Mouse (Mus musculus) megakaryocyte, embryonic 14.5 days (primary cell): Measurements from ENCODE around the gene Nxpe5. TPM values are rescaled to one million over a fixed set of nuclear protein-coding genes. Genes with fewer than 3 reads are reported as not detected.
A peak's percentile ranks its signal among the peaks of the same experiment; 100 is the strongest.

Experiments used
- H3K27me3 ChIP-seq: replicated peaks from 2 replicates; pipeline ENCODE3; 2012; ENCODE audit warnings: inconsistent platforms
- H3K36me3 ChIP-seq: replicated peaks from 2 replicates; pipeline ENCODE3; 2012; ENCODE audit warnings: low read length, inconsistent platforms, mixed read lengths
- H3K4me1 ChIP-seq: 2 replicates; pipeline ENCODE4 v1.6.1; 2012; ENCODE audit warnings: inconsistent platforms
- H3K4me3 ChIP-seq: replicated peaks from 2 replicates; pipeline ENCODE3; 2012; ENCODE audit warnings: moderate library complexity, mild to moderate bottlenecking, inconsistent platforms
- H3K9me3 ChIP-seq: 2 replicates; pipeline ENCODE4 v1.6.1; 2012; ENCODE audit warnings: inconsistent platforms
- FLI1 ChIP-seq: IDR thresholded peaks from 2 replicates; pipeline ENCODE4 v1.6.1; 2012; ENCODE audit warnings: low read length, inconsistent platforms, mixed read lengths
- GATA1 ChIP-seq: IDR thresholded peaks from 3 replicates; pipeline ENCODE4 v1.6.1; 2012; ENCODE audit warnings: mixed read lengths, low read length, inconsistent platforms, borderline replicate concordance
- polyA plus RNA-seq: library from polyadenylated mRNA; stranded (reverse); fragments of >175 nt; gene quantifications from 2 replicates; pipeline ENCODE4 v1.2.3, GENCODE M21; 2012; ENCODE audit warnings: low replicate concordance; ENCODE audit not compliant: insufficient read depth

The Nxpe5 gene
- 0.40 TPM in 1 of 2 replicates, not detected in the other for polyA plus RNA-seq

- Histone ChIP-seq H3K4me3 (peak within 1 kb of the TSS; percentile 19), H3K9me3 (no peaks in the 10 kb centered on the region), H3K36me3 (no peaks in the 10 kb centered on the region), H3K27me3 (peaks cover 23% of the 10 kb centered on the region), H3K4me1 (peaks cover 55% of the 10 kb centered on the region)
- no peak for TF ChIP-seq GATA1
- no peak for TF ChIP-seq FLI1
These were observed at the start of gene Nxpe5 for GRCm38 (mm10) chr5:138225700-138226099. Nxpe5 (plus strand) TSS chr5:138225898.

GRCm38 (mm10) chr5:138186950-138187638 lies 38.6 kb upstream of the Nxpe5 start, which contains the start of the genes Taf6 and Cnpy4:
Taf6 (minus strand) TSS chr5:138187451.
Cnpy4 (plus strand) TSS chr5:138187485.
- TF ChIP-seq GATA1 (no peak), FLI1 (no peak)
- H3K4me3 ChIP-seq: peak within 1 kb of the TSS; percentile 99
- H3K4me1 ChIP-seq: peaks cover 24% of the 10 kb centered on the region
- H3K27me3 ChIP-seq: no peaks in the 10 kb centered on the region
- peaks cover 50% of the 10 kb centered on the region for H3K36me3 ChIP-seq
- no peaks in the 10 kb centered on the region for H3K9me3 ChIP-seq

- H3K4me3 ChIP-seq: peak overlapping the region; percentile 99
- H3K36me3 ChIP-seq: peaks cover 50% of the 10 kb centered on the region
- H3K4me1 ChIP-seq: peaks cover 24% of the 10 kb centered on the region
- no peaks in the 10 kb centered on the region for H3K9me3 ChIP-seq
- no peaks in the 10 kb centered on the region for H3K27me3 ChIP-seq
- TF ChIP-seq FLI1 (no peak), GATA1 (no peak)
These were observed 37.9 kb upstream of the Nxpe5 start for GRCm38 (mm10) chr5:138187661-138188306.

GRCm38 (mm10) chr5:138193771-138194727 lies 31.6 kb upstream of the Nxpe5 start, which contains the start of gene Mblac1:
Mblac1 (plus strand) TSS chr5:138194314.
- no peaks in the 10 kb centered on the region for H3K9me3 ChIP-seq
- TF ChIP-seq GATA1: no peak
- TF ChIP-seq FLI1: no peak
- H3K36me3 ChIP-seq: peaks cover 35% of the 10 kb centered on the region
- H3K4me3 ChIP-seq: peak within 1 kb of the TSS; percentile 97
- H3K4me1 ChIP-seq: peaks cover 29% of the 10 kb centered on the region
- H3K27me3 ChIP-seq: peaks cover 5% of the 10 kb centered on the region

DNA sequence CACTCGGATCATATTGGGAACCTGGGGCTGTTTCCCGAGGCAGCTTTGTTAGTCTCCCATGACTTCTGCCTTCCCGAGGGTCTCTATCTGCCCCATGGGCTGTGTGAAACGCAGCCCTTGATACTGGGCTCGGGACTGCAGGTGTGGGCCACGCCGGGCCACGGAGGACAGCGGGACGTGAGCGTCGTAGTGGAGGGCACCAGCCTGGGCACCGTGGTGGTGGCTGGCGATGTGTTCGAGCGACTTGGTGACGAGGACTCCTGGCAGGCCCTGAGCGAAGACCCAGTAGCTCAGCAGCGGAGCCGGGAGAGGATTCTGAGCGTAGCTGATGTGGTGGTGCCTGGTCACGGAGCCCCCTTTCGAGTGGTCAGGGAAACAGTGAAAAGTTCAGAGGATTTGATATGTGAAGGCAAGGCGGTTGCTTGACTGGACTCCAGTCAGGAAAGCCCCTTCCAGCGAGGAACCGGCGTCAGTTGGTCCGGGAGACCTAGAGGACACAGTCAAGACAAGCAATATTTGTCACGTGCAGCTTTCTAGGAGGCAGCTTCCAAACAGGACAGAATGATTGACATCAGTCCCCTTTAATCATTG lies 30.8 kb upstream of the Nxpe5 start:
- peaks cover 5% of the 10 kb centered on the region for H3K27me3 ChIP-seq
- H3K36me3 ChIP-seq: peaks cover 31% of the 10 kb centered on the region

DNA sequence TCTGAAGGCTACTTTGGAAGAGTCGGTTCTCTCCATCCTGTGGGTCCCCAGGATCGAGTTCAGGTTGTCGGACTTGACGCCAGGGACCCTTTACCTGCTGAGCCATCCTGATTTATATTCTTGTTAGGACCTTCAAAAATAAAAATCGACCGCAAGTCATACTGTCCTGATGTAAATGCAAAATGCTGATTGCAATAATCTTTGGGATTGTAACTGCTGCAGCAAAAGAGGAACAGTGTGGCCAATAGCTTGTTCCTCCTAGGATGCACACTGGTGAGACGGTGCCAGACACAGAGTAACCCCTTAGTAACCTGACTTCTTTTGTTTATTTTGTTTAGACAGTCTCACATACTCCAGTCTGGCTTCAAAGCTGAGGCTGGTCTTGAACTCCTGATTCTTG lies 30.2 kb upstream of the Nxpe5 start:
- no peaks in the 10 kb centered on the region for H3K9me3 ChIP-seq
- peaks cover 29% of the 10 kb centered on the region for H3K4me1 ChIP-seq
- no peak overlapping the region for H3K4me3 ChIP-seq
- peaks cover 5% of the 10 kb centered on the region for H3K27me3 ChIP-seq
- TF ChIP-seq FLI1 (no peak), GATA1 (no peak)
- H3K36me3 ChIP-seq: peaks cover 25% of the 10 kb centered on the region

More for the DNA sequence above, 30.8 kb upstream of the Nxpe5 start:
- Histone ChIP-seq H3K4me1 (peaks cover 29% of the 10 kb centered on the region), H3K9me3 (no peaks in the 10 kb centered on the region), H3K4me3 (peak overlapping the region; percentile 97)
- TF ChIP-seq FLI1 (no peak), GATA1 (no peak)

DNA sequence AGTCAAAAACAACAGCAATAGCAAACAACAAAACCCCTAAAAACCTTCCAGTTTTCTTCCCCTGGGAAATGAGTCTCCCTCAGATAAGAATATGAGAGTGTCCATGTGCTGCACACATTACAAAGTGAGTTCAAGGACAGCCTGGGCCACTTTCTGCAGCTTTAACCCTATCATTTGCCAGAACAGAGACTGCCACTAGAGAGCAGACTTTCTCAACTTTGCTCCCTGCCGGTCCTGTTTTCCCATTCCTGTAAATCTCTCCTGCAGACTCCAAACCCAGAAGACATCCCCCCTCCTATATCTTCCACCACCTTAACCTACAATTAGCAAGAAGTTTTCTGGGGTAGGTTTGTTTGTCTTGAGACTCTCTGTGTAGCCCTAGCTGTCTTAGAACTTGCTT lies 26.1 kb upstream of the Nxpe5 start:
- H3K9me3 ChIP-seq: peaks cover 20% of the 10 kb centered on the region
- no peak overlapping the region for H3K4me3 ChIP-seq
- TF ChIP-seq FLI1: no peak
- H3K36me3 ChIP-seq: no peaks in the 10 kb centered on the region
- H3K27me3 ChIP-seq: peaks cover 5% of the 10 kb centered on the region
- peaks cover 15% of the 10 kb centered on the region for H3K4me1 ChIP-seq

DNA sequence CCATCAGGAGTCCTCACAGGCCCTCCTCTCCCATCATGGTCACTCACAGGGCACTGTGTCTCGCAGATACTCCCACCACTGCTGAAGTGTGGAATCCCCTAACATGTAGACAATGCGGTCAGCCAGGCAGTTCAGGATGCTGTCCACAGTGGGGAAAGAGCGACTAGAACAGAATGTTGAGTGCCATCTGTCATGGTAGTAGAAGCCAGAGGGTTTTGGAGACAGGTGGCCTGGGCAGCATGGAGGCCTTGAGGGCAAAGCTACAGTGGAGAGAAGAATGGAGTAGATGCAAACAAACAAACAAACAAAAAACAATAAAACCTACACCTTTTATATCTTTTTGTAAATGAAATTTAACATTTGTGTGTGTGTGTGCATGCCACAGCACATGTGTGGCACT lies 23.6 kb upstream of the Nxpe5 start:
- Histone ChIP-seq H3K4me1 (no peaks in the 10 kb centered on the region), H3K9me3 (peaks cover 34% of the 10 kb centered on the region), H3K36me3 (no peaks in the 10 kb centered on the region), H3K27me3 (no peaks in the 10 kb centered on the region), H3K4me3 (no peak overlapping the region)
- no peak for TF ChIP-seq FLI1
- no peak for TF ChIP-seq GATA1

DNA sequence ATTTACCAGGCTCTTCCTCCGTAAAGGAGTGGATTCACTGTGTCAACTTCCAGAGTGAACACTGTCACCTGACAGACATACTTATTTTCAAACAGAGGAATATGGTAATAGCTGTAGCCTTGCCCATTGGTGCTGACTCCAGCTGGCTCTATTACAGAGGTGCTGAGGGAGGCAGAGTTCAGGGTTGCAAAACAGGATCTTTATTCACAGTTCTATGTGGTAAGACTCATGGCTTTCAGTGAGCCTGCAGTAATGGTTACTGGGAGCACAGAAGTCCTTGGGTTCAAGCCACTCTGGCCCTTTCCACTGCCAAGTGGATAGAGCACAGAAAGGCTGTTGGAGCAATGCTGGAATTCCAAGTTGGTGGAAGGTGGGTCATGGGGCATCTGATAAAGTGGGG lies 18.4 kb upstream of the Nxpe5 start:
- TF ChIP-seq FLI1: no peak
- Histone ChIP-seq H3K4me3 (no peak overlapping the region), H3K27me3 (peaks cover 1% of the 10 kb centered on the region), H3K36me3 (no peaks in the 10 kb centered on the region), H3K9me3 (peaks cover 50% of the 10 kb centered on the region), H3K4me1 (peaks cover 4% of the 10 kb centered on the region; the same call in 1 of the 2 replicates)
